Mouse (Mus musculus): ENCODE data around the gene Nyap2.

DNA sequence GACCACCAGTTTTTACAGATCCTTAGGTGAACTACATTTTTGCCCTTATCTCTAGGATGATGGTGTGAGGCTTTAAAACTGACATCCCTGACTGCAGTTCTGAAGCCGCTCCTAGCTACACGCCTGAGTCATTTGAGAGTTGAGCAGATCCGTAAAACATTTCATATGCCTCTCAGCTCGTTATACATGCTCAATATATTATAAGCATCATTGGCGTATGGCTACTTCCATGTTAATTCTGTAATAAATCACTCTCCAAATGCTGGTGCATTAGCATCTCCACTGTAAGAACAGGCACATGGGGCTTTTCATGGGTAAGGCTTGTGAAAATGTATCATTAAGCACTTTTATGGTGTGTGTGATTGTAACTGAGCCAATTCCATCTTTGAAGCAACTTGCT is 18.4 kb upstream of the Nyap2 start:
- no peak for TF ChIP-seq POLR2A (IDR thresholded peaks at IDR 0.05; ENCODE audit: extremely low read depth, insufficient read depth, low read length)
- TF ChIP-seq CTCF (IDR thresholded peaks at IDR 0.05; ENCODE audit: extremely low read depth, insufficient read depth, low read length) = no peak
